Mouse (Mus musculus): ENCODE results near the gene Zkscan16.

DNA sequence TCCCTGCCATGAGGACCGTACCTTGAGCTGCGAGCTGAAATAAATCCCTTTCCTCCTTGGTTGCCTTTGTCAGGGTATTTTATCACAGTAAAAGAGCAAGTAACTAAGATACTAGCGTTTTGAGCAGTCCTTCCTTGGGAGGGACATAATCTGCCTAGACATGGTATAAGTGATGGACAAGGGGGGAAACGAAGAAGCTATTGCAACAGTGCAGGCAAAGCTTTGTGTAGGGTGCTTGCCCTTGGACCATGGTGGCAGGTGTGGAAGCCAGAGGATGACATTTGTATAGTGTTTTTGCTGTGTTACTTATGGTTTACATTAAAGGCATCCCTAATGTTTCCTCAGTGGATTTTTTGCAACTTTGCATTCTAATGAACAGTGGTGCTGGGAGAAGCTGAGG lies 486 bp upstream of the Zkscan16 start:
- TF ChIP-seq POLR2A (IDR thresholded peaks at IDR 0.05; ENCODE audit: low read depth, low read length) (no peak), CTCF (IDR thresholded peaks at IDR 0.05; ENCODE audit: borderline replicate concordance, insufficient read depth, low read length) (no peak)

Measured in embryonic fibroblast, embryonic 13.5 days (primary cell).